Mouse (Mus musculus): ENCODE results near the gene Il11. TPM values are rescaled to one million over a fixed set of nuclear protein-coding genes. Genes with fewer than 3 reads are reported as not detected.

Gene Il11
- polyA plus RNA-seq, 1 experiment from 2014 or later = not detected

GRCm38 (mm10) chr7:4723508-4723907, 59.2 kb downstream of the Il11 start:
- H3K4me1 ChIP-seq (ENCODE audit: control insufficient read depth in 2 of 2, insufficient read depth in 2 of 2, low read length in 2 of 2) = no peaks in the 10 kb centered on the region
- H3K4me3 ChIP-seq (ENCODE audit: control insufficient read depth in 1 of 2, insufficient read depth in 1 of 2, low read depth in 1 of 2, low read length in 2 of 2) = peak overlapping the region; percentile 14 to 30; a peak in 3 of 4 replicates
- no peaks in the 10 kb centered on the region for H3K27me3 ChIP-seq (ENCODE audit: control insufficient read depth, insufficient read depth, low read length)
- H3K36me3 ChIP-seq (ENCODE audit: control insufficient read depth, insufficient read depth, low read length) = no peaks in the 10 kb centered on the region
- peak overlapping the region; percentile 55 for H3K4me2 ChIP-seq (ENCODE audit: low read length)
- no peak overlapping the region for H3K27ac ChIP-seq (replicated peaks in 1 of 2; ENCODE audit: control insufficient read depth in 1 of 2, insufficient read depth in 1 of 2, low read depth in 2 of 2, low read length in 2 of 2)
- H3K9me3 ChIP-seq (ENCODE audit: control insufficient read depth, low read length) = no peaks in the 10 kb centered on the region
- peak overlapping the region; percentile 27; the same call in 1 of the 2 replicates for H3K9ac ChIP-seq (ENCODE audit: low read length)
- no peak for ATAC-seq (ENCODE audit: insufficient number of reproducible peaks, insufficient read depth, low FRiP score, low read depth)
- 31% methylated on average over 12 of the region's 12 CpGs for WGBS

Other genes starting within 250 kb of the Il11 start
- gene Syt5, start 235.3 kb downstream of the Il11 start, polyA plus RNA-seq (2014; fragmentation: Nextera tagmentation; extraction: Ambion mirVana) = 0.55 and 0.78 TPM in 2 replicates
- not detected in 2 replicates for gene Ptprh, start 178.8 kb downstream of the Il11 start, polyA plus RNA-seq (2014; fragmentation: Nextera tagmentation; extraction: Ambion mirVana)
- 1.2 and 1.6 TPM in 2 replicates for gene Tmem86b, start 151.4 kb downstream of the Il11 start, polyA plus RNA-seq (2014; fragmentation: Nextera tagmentation; extraction: Ambion mirVana)
- 7.1 and 8.1 TPM in 2 replicates for gene Ppp6r1, start 123.8 kb downstream of the Il11 start, polyA plus RNA-seq (2014; fragmentation: Nextera tagmentation; extraction: Ambion mirVana)
- gene Hspbp1, start 97.8 kb downstream of the Il11 start, polyA plus RNA-seq (2014; fragmentation: Nextera tagmentation; extraction: Ambion mirVana) = 65.4 TPM in 2 replicates
- gene Brsk1, start 92.3 kb downstream of the Il11 start, polyA plus RNA-seq (2014; fragmentation: Nextera tagmentation; extraction: Ambion mirVana) = 1.3 and 1.4 TPM in 2 replicates
- gene Tmem150b, start 57.6 kb downstream of the Il11 start, polyA plus RNA-seq (2014; fragmentation: Nextera tagmentation; extraction: Ambion mirVana) = 0.08 TPM in 1 of 2 replicates, not detected in the other
- 47.5 and 47.6 TPM in 2 replicates for gene Kmt5c, start 42.7 kb downstream of the Il11 start, polyA plus RNA-seq (2014; fragmentation: Nextera tagmentation; extraction: Ambion mirVana)
- gene Cox6b2, start 29.8 kb downstream of the Il11 start, polyA plus RNA-seq (2014; fragmentation: Nextera tagmentation; extraction: Ambion mirVana) = 30.4 and 30.6 TPM in 2 replicates
- gene Fam71e2, start 11.6 kb downstream of the Il11 start, polyA plus RNA-seq (2014; fragmentation: Nextera tagmentation; extraction: Ambion mirVana) = not detected in 2 replicates
- gene Tmem190, start 78 bp upstream of the Il11 start, polyA plus RNA-seq (2014; fragmentation: Nextera tagmentation; extraction: Ambion mirVana) = not detected in 2 replicates
- 3.0 and 3.7 TPM in 2 replicates for gene Tmem238, start 6.8 kb upstream of the Il11 start, polyA plus RNA-seq (2014; fragmentation: Nextera tagmentation; extraction: Ambion mirVana)
- 179 and 188 TPM in 2 replicates for gene Rpl28, start 10.0 kb upstream of the Il11 start, polyA plus RNA-seq (2014; fragmentation: Nextera tagmentation; extraction: Ambion mirVana)
- 237 and 408 TPM in 2 replicates for gene Ube2s, start 29.7 kb upstream of the Il11 start, polyA plus RNA-seq (2014; fragmentation: Nextera tagmentation; extraction: Ambion mirVana)
- 0.05 TPM in 1 of 2 replicates, not detected in the other for gene Shisa7, start 61.8 kb upstream of the Il11 start, polyA plus RNA-seq (2014; fragmentation: Nextera tagmentation; extraction: Ambion mirVana)
- 4.2 and 4.3 TPM in 2 replicates for gene Isoc2b, start 87.4 kb upstream of the Il11 start, polyA plus RNA-seq (2014; fragmentation: Nextera tagmentation; extraction: Ambion mirVana)
- 1.1 and 1.5 TPM in 2 replicates for gene Isoc2a, start 94.3 kb upstream of the Il11 start, polyA plus RNA-seq (2014; fragmentation: Nextera tagmentation; extraction: Ambion mirVana)
- 0.20 TPM in 1 of 2 replicates, not detected in the other for gene Gm36210, start 123.7 kb upstream of the Il11 start, polyA plus RNA-seq (2014; fragmentation: Nextera tagmentation; extraction: Ambion mirVana)
- 2.1 and 3.1 TPM in 2 replicates for gene Zfp628, start 132.4 kb upstream of the Il11 start, polyA plus RNA-seq (2014; fragmentation: Nextera tagmentation; extraction: Ambion mirVana)
- gene Nat14, start 139.2 kb upstream of the Il11 start, polyA plus RNA-seq (2014; fragmentation: Nextera tagmentation; extraction: Ambion mirVana) = 4.4 and 5.1 TPM in 2 replicates
- gene Ssc5d, start 142.9 kb upstream of the Il11 start, polyA plus RNA-seq (2014; fragmentation: Nextera tagmentation; extraction: Ambion mirVana) = 1.4 and 1.9 TPM in 2 replicates
- 6.8 and 8.1 TPM in 2 replicates for gene Sbk2, start 181.5 kb upstream of the Il11 start, polyA plus RNA-seq (2014; fragmentation: Nextera tagmentation; extraction: Ambion mirVana)
- 0.42 and 0.80 TPM in 2 replicates for gene Sbk3, start 188.3 kb upstream of the Il11 start, polyA plus RNA-seq (2014; fragmentation: Nextera tagmentation; extraction: Ambion mirVana)
- gene Zfp579, start 213.3 kb upstream of the Il11 start, polyA plus RNA-seq (2014; fragmentation: Nextera tagmentation; extraction: Ambion mirVana) = 29.8 and 33.5 TPM in 2 replicates
- 12.6 and 13.6 TPM in 2 replicates for gene Zfp524, start 231.6 kb upstream of the Il11 start, polyA plus RNA-seq (2014; fragmentation: Nextera tagmentation; extraction: Ambion mirVana)
- gene Fiz1, start 231.8 kb upstream of the Il11 start, polyA plus RNA-seq (2014; fragmentation: Nextera tagmentation; extraction: Ambion mirVana) = 23.4 and 23.8 TPM in 2 replicates
- gene Gm44973, start 232.6 kb upstream of the Il11 start, polyA plus RNA-seq (2014; fragmentation: Nextera tagmentation; extraction: Ambion mirVana) = 0.34 TPM in 1 of 2 replicates, not detected in the other
- 4.4 and 4.9 TPM in 2 replicates for gene Zfp865, start 237.5 kb upstream of the Il11 start, polyA plus RNA-seq (2014; fragmentation: Nextera tagmentation; extraction: Ambion mirVana)
- gene Ccdc106, start 237.7 kb upstream of the Il11 start, polyA plus RNA-seq (2014; fragmentation: Nextera tagmentation; extraction: Ambion mirVana) = 0.73 and 1.9 TPM in 2 replicates

Measured in heart, embryonic 14.5 days (tissue).